Mouse (Mus musculus): ENCODE results near the gene Itsn1.

The Itsn1 gene

DNA sequence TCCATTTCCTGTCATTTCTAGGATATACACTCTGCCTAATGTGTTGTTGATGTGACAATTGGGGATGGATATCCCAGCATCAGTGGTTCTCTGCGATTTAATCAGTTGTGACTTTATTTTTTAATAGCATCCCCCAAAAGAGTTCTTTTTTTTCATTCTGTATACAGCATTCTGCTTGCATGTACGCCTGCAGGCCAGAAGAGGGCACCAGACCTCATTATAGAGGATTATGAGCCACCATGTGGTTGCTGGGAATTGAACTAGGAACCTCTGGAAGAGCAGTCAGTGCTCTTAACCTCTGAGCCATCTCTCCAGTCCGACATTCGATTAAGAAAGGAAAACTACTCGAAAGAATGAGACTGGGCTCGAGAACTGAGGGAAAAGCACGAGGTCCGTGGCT is 225.7 kb downstream of the Itsn1 start:
- DNase-seq (ENCODE audit: low read depth), result no peak

GRCm38 (mm10) chr16:91962204-91962893 is 233.3 kb downstream of the Itsn1 start:
- no peak for DNase-seq (ENCODE audit: low read depth)

GRCm38 (mm10) chr16:91962894-91963555 is 233.9 kb downstream of the Itsn1 start:
- DNase-seq (ENCODE audit: low read depth), result no peak

GRCm38 (mm10) chr16:91963556-91963900 is 234.4 kb downstream of the Itsn1 start:
- no peak for DNase-seq (ENCODE audit: low read depth)

DNA sequence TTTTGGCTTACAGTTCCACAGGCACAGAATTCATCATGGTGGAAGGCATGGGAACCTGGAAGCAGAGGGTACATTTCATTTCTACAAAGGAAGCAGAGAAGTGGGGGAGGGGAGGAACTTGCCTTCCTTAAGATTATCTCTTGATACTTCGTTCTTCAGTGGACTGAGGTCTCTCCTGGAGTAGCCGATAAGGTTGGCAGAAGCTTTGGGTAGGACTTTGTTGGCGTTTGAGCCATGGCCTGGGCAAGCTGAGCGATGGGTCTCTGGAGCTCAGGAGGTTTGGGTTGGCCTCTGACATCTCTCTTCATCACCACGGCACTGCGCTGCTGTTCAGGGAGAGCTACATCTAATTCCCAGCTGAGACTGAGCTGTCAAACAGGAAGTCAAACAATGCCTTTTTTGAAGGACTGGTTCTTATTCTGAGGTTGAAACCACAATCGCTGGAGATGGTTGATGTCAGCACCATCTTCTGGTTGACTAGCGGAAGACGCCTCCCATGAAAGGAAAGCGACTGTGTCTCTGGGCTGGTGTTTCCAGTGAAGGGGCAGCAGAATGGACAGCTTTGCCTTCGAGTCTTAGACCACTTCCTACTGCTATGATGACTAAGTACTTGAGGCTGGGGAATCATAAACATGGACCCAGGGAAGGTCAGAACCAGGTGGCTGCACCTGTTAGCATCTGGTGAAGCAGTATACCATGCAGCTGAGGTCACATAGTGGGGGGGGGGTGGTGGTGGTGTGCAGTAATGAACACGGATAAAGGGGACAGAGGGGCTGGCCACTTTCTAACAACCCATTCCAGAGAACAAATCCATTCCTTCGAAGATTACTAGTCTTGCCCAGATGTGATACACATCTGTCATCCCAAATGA is 235.5 kb downstream of the Itsn1 start:
- no peak for DNase-seq (ENCODE audit: low read depth)

- no peak for DNase-seq (ENCODE audit: low read depth)
Observed at GRCm38 (mm10) chr16:91968725-91969124, 239.6 kb downstream of the Itsn1 start.

DNA sequence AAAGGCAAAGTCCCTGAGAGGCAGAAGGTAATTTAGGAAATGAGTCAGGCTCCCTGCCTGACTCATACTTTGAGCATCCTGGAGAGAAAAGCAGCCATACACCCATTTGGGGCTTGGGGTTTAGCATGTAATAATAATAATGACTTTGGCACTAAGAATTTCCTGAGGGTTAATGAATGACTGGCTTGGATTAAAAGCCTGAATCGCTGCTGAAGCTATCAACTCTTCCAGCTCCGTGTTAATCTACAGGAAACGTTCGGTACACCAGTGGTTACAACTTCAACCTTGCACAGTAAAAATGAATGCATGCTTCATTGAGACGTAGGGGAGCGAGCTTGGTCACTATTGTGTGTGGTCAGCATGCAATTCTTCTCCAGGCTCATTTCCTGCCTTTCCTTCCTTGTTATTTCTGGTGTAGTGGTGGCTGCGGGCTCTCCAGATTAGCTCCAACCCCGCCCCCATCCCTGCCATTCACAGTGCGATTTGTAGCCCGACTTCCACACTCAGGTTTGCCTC is 240.5 kb downstream of the Itsn1 start:
- DNase-seq (ENCODE audit: low read depth), result no peak

All from c-Kit-positive CD71-positive TER-119-negative erythroid progenitor cells, embryonic 14.5 days (primary cell).